Mouse (Mus musculus) forebrain, postnatal 0 days (tissue): ENCODE measurements around the gene Pnmt. TPM values are rescaled to one million over a fixed set of nuclear protein-coding genes. Genes with fewer than 3 reads are reported as not detected.

ENCODE experiments used
- ATAC-seq: fragments of 200-750 bp; cut with Nextera tagmentation; 2 replicates; pipeline ENCODE4 v1.8.0; 2017; ENCODE audit warnings: mild to moderate bottlenecking, moderate library complexity
- DNase-seq: peaks from one replicate; pipeline ENCODE4 v3.0.0-alpha.2; 2015
- H3K27ac ChIP-seq: fragments of 300-500 bp; sonication (generic); 2 replicates; pipeline ENCODE4 v1.5.1; 2014; ENCODE audit warnings: low read depth, mild to moderate bottlenecking, antibody characterized with exemption, low read length, moderate library complexity, mixed read lengths
- H3K27me3 ChIP-seq: fragments of 300-500 bp; sonication (generic); 2 replicates; pipeline ENCODE4 v1.6.1; 2014; ENCODE audit warnings: mild to moderate bottlenecking, low read length, mixed read lengths; ENCODE audit not compliant: insufficient read depth
- H3K36me3 ChIP-seq: fragments of 300-500 bp; sonication (generic); 2 replicates; pipeline ENCODE4 v1.6.1; 2014; ENCODE audit warnings: mild to moderate bottlenecking, moderate library complexity; ENCODE audit not compliant: insufficient read depth
- H3K4me1 ChIP-seq: fragments of 300-500 bp; sonication (generic); 2 replicates; pipeline ENCODE4 v1.6.1; 2014; ENCODE audit warnings: antibody characterized with exemption; ENCODE audit not compliant: insufficient read depth
- H3K4me2 ChIP-seq: fragments of 300-500 bp; sonication (generic); 2 replicates; pipeline ENCODE4 v1.6.1; 2014; ENCODE audit warnings: low read depth, mild to moderate bottlenecking, moderate library complexity
- H3K4me3 ChIP-seq: fragments of 300-500 bp; sonication (generic); 2 replicates; pipeline ENCODE4 v1.5.1; 2014; ENCODE audit warnings: low read depth, low read length, mixed read lengths
- H3K9ac ChIP-seq: fragments of 300-500 bp; sonication (generic); 2 replicates; pipeline ENCODE4 v1.6.1; 2014; ENCODE audit warnings: mild to moderate bottlenecking
- H3K9me3 ChIP-seq: fragments of 300-500 bp; sonication (generic); 2 replicates; pipeline ENCODE4 v1.6.1; 2016; ENCODE audit warnings: low read length
- CTCF ChIP-seq: sonication (generic); IDR thresholded peaks from 2 replicates; pipeline ENCODE4 v1.5.1; 2016; ENCODE audit warnings: antibody characterized with exemption, control low read depth, low read depth
- WGBS: fragments of 180-500 bp; shearing (Covaris S2); extraction: QIAGEN DNeasy Blood & Tissue Kit; methylation state at CpG from one replicate; pipeline ENCODE4 v1.1.7; 2014; 5-methylcytosine and 5-hydroxymethylcytosine counted together
- polyA plus RNA-seq: library from polyadenylated mRNA; unstranded; fragments of >200 nt; fragmentation: Nextera tagmentation; extraction: Ambion mirVana; gene quantifications from 2 replicates; pipeline ENCODE4 v1.2.1, GENCODE M21; 2015
- total RNA-seq: library from RNA; depleted of rRNA; stranded (reverse); fragments of >200 nt; gene quantifications from 2 replicates; pipeline ENCODE4 v1.2.3, GENCODE M21; 2014

Pnmt gene
- total and polyA plus RNA-seq, 2 experiments from 2014 or later = 1.8 to 3.5 TPM

DNA sequence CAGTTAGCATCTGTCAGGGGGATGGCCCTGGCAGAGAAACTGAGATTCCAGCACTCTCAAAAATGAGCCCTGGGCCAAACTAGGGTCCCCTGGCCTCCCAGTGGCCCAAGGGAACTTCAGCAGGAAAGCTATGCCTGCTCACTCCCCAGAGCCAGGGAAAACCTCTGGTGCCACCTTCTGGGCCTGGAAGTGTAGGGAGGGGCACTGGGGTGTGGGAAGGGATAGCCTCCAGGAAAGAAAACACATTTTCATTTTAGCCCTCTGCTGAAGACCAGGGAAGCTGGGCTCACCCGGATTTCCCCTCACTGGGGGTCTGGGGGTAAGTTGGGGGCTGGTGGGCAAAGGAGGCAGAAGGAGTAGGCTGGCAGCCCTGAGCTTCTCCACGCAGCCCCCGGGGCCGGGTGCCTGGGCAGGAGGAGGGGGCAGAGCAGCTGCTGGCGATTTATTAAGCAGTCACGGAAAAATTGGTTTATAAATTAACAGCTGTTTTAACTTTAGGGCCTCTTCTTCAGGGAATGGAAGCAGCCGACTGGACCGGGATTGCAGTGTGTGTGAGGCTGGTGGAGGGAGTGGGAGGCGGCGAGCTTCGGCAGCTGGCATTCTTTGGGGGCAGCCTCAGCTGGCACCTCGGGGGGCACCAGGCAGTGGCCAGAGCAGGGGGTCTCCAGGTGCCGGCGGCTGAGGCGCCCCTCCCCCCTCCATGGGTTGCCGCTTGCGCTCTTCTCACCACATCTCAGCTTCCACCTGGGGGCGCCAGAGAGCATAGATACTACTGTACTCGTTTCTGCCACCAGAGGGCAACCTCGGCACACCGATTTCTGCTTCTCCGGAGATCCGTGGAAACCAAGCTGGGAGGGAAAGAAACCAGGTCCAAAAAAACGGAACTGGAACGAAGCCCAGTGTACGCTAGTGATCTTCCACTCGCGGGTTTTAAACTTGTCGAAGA is 44.0 kb upstream of the Pnmt start:
- H3K4me3 ChIP-seq = peak overlapping the region; percentile 31
- no peaks in the 10 kb centered on the region for H3K36me3 ChIP-seq
- H3K27ac ChIP-seq = no peak overlapping the region
- H3K4me2 ChIP-seq = peak overlapping the region; percentile 64
- H3K9ac ChIP-seq = peak overlapping the region; percentile 29; the same call in 1 of the 2 replicates
- H3K4me1 ChIP-seq = peaks cover 6% of the 10 kb centered on the region
- H3K27me3 ChIP-seq = peaks cover 11% of the 10 kb centered on the region
- WGBS = 1% methylated on average over 29 of the region's 29 CpGs
- H3K9me3 ChIP-seq = no peaks in the 10 kb centered on the region
- peak; percentile 100 for TF ChIP-seq CTCF
- ATAC-seq = peak; percentile 53; the same call in 1 of the 2 replicates
- DNase-seq = peak; percentile 98

DNA sequence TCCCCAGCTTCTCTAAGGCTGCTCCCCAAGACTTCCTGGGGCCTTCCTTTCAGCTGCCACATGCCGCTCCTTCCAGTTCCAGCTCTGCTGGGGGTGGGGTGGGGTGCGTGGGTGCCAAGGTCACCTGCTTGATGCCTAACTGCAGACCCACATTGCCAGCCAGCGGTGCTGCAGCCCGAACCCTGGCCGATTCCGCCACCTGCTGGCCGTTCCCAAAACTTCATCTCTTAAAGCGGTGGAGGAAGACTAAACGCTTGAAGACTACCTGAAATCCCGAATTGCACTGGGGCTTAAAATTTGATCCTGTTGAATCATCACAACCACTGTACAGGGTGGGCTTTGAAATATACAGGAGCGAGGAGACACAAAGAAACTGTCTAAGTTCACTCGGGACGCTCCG is 41.0 kb upstream of the Pnmt start:
- Histone ChIP-seq H3K27ac (no peak overlapping the region), H3K9me3 (no peaks in the 10 kb centered on the region), H3K9ac (no peak overlapping the region), H3K36me3 (no peaks in the 10 kb centered on the region), H3K4me3 (peak overlapping the region; percentile 20; the same call in 1 of the 2 replicates), H3K27me3 (peaks cover 27% of the 10 kb centered on the region), H3K4me2 (peak overlapping the region; percentile 45), H3K4me1 (peaks cover 5% of the 10 kb centered on the region; the same call in 1 of the 2 replicates)
- ATAC-seq = peak; percentile 9; the same call in 1 of the 2 replicates
- DNase-seq = peak; percentile 86
- under 1% methylated on average over 14 of the region's 14 CpGs for WGBS
- TF ChIP-seq CTCF = peak; percentile 89

DNA sequence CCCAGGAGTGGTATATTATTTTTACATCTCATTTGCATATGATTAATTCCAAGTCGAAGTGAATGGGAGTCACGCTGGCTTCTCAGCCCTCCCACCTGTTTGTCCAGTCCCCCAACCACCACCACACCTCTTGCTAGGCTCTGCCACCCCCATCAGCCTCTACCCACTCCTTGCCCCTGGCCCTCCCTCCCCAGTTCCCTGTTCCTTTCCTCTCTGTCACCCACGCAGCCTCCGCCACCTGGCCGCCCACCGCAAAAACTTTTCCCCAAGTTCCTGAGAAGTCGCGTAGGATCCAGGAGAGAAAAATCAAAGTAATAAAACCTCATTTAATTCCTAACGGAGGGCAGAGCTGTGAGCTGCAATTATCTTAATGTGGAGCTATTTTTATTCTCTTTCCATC is 40.1 kb upstream of the Pnmt start:
- peaks cover 31% of the 10 kb centered on the region for H3K27me3 ChIP-seq
- no peaks in the 10 kb centered on the region for H3K36me3 ChIP-seq
- 6% methylated on average over 9 of the region's 9 CpGs for WGBS
- DNase-seq (no peak), ATAC-seq (no peak)
- H3K4me2 ChIP-seq = no peak overlapping the region
- H3K4me3 ChIP-seq = no peak overlapping the region
- no peak overlapping the region for H3K9ac ChIP-seq
- H3K27ac ChIP-seq = no peak overlapping the region; the same call in 1 of the 2 replicates
- no peak for TF ChIP-seq CTCF
- no peaks in the 10 kb centered on the region for H3K9me3 ChIP-seq
- H3K4me1 ChIP-seq = 0 out of 2 replicates have a peak, but pooled peaks cover 5% of the 10 kb centered on the region

DNA sequence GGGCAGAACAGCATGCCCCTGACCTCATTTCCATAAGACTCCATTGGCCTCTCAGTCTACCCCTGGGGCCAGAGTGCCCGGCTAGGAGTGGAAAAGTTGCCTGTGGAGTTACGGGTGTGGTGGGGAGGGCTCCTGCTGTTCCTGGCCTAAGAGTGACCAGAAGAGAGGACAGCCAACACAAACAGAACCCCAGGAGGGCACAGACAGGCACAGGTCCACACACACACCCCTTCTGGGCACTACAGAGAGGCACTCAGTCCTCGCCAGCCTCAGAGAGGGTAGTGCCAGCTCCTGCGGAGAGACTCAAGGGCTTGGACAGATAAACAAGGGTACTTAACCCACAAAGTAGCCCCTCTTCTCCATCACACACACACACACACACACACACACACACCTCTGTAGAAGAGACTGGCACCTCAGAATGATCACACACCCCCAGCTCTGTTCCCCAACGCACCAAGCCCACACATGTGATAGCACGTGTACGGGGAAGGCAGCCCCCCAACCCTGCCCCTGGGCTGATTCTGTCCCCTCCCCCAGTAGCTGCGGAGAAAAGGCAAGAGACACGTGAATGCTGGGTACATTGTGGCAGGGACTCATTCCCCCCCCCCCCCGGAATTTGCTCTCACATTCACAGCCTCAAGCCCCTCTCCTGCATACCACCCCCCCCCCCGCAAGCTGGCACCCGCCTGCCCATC is 38.7 kb upstream of the Pnmt start:
- Histone ChIP-seq H3K4me3 (peak overlapping the region; percentile 62), H3K4me2 (peak overlapping the region; percentile 98), H3K27me3 (peaks cover 34% of the 10 kb centered on the region), H3K9me3 (no peaks in the 10 kb centered on the region), H3K27ac (0 out of 2 replicates have a peak overlapping the region, but pooled peaks have one; percentile 2), H3K36me3 (no peaks in the 10 kb centered on the region), H3K4me1 (0 out of 2 replicates have a peak, but pooled peaks cover 2% of the 10 kb centered on the region), H3K9ac (no peak overlapping the region)
- WGBS = 3% methylated on average over 11 of the region's 12 CpGs
- TF ChIP-seq CTCF = no peak
- ATAC-seq (peak; percentile 59), DNase-seq (peak; percentile 50)

DNA sequence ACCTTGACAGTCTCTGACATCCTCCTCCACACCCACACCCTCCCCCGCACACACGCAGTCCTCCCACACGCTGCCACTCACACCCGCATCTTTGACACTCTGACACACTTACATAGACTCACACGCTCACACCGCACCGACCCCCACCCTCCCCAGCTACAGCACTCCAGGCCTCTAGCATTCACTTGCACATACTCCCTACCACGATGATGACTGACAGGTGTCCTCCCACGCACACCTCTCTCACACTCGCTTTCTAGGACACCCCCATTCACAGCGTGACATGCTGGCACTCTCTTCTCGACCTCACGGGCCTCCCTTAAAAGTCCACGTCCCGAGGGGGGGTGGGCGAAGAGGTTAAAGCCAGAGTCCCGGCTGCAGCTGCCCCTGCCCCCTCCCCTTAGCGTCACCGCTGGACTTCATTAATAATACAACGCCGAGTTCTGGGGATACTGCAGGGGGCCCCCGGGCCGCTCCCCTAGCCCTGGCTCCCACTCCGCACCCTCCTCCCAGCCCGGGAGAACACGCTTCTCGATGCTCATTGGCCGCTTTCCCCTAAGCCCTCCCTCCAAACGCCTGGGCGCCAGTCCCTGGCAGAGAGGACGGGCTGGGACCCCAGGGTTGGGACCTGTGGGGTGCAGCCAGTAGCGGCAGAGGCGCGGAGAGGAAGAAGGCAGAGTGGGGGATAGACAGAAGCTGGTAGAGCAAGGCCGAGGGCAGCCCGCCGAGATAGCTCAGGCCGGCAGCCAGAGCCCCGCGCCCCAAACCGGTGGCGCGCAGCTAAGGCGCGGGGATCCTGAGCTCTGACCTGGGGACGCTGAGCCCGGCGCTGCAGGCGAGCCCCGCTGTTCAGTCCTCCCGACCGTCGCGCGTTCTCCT is 37.9 kb upstream of the Pnmt start, which contains the start of gene Ppp1r1b:
Ppp1r1b (plus strand) TSS at position 322 of the 879 bp plus-strand sequence.
- peak; percentile 82 for DNase-seq

DNA sequence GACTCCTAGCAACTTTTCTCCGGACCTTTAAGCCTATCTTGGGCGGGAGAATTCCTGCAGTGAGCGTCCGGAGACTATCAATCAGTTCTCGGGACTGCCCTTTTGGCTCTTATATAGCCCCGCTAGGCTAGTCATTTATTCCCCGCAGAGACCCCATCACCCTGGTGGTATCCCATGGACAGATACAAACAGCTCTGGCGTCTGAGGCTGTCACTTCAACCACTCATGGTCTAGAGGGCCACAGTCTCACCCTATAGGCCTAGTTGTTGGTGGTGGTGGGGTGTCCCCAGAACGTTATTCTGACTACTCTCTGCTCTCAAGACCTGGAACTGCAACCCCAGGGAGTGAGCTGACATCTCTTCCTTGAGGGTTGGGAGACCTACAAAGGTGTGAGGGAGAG is 36.9 kb upstream of the Pnmt start:
- peak overlapping the region; percentile 98 for H3K4me2 ChIP-seq
- no peak for ATAC-seq
- DNase-seq = no peak
- H3K36me3 ChIP-seq = no peaks in the 10 kb centered on the region
- WGBS = 6% methylated on average over 9 of the region's 9 CpGs
- 0 out of 2 replicates have a peak, but pooled peaks cover 2% of the 10 kb centered on the region for H3K4me1 ChIP-seq
- TF ChIP-seq CTCF = no peak
- H3K9ac ChIP-seq = peak overlapping the region; percentile 59; the same call in 1 of the 2 replicates
- H3K27ac ChIP-seq = no peak overlapping the region
- H3K4me3 ChIP-seq = peak overlapping the region; percentile 62
- H3K9me3 ChIP-seq = no peaks in the 10 kb centered on the region
- H3K27me3 ChIP-seq = peaks cover 34% of the 10 kb centered on the region

More for the DNA sequence above, 37.9 kb upstream of the Pnmt start, which contains the start of gene Ppp1r1b:
- Histone ChIP-seq H3K9me3 (no peaks in the 10 kb centered on the region), H3K4me2 (peak within 1 kb of the TSS; percentile 98), H3K4me3 (peak within 1 kb of the TSS; percentile 62), H3K27ac (0 out of 2 replicates have a peak within 1 kb of the TSS, but pooled peaks have one; percentile 2), H3K4me1 (0 out of 2 replicates have a peak, but pooled peaks cover 2% of the 10 kb centered on the region), H3K9ac (peak within 1 kb of the TSS; percentile 59), H3K36me3 (no peaks in the 10 kb centered on the region), H3K27me3 (peaks cover 34% of the 10 kb centered on the region)
- WGBS = 2% methylated on average over 55 of the region's 55 CpGs
- no peak for TF ChIP-seq CTCF
- ATAC-seq = peak; percentile 83
